Mouse (Mus musculus): ENCODE measurements around the gene Trit1.

Trit1 gene

DNA sequence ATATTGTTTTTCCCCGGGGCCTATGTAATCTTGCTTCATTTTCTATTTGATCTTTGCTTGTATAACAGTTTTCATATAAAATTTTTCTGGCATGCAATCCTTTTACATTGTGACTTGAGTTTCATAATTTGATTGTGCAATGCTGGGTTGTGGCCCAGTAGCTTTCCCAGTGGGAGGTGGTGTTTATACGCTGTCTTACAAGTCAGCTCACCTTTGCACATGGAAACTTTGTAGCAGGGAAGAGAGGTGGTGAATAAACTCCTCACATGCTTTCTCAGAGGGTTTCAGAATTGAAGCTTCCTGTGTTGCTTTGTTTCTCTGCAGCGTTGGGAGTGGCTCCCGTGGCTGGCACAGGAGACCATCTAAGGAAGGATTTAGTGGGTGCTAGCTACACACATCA lies 28.4 kb downstream of the Trit1 start:
- DNase-seq (ENCODE audit: low spot score in 2 of 2) = no peak

DNA sequence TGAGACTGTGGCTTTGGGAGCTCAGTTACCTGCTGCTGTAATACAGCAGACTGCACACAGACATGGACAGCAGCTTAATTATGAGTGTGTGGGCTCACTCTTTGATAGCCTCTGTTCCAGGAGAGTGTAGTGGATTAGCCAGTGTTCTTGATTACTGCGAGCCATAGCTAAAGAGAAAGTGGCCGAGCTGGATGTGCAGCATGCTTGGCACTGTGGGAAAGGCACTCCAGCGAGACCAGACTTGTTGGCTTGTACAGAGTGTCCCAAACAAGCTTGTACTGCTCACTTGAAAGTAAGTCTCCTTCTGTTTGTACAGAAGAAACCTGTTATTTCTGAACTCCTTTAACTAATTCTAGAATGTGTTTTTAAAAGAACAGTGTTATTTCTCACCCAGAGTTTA lies 29.9 kb downstream of the Trit1 start:
- no peak for DNase-seq (ENCODE audit: low spot score in 2 of 2)

DNA sequence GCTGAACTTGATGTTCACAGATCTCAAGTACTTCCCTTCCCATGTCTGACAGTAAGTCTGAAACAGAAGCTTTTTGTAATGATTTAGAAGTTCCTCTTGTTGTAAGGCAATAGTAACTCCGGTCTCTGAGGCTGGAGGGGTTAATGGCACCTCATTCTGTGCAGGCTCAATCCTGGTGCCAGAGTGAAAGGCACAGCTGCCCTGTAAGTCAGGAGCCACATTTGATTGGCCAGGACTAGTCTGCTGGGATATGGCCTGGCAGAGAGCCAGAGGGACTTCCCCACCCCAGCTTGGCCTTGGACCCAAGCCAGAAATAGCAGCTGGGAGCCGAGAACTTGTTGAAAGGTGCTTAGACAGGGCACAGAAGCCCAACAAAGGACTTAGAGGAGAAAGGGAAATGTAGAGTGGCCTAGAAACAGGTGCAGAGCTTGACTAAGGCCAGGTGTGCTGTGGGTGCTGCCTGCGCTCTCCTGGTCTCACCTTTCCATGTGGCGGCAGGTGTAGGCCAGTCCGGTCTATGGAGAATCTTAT lies 34.3 kb downstream of the Trit1 start:
- peak; percentile 31 to 64 for DNase-seq (ENCODE audit: low spot score in 2 of 2)

DNA sequence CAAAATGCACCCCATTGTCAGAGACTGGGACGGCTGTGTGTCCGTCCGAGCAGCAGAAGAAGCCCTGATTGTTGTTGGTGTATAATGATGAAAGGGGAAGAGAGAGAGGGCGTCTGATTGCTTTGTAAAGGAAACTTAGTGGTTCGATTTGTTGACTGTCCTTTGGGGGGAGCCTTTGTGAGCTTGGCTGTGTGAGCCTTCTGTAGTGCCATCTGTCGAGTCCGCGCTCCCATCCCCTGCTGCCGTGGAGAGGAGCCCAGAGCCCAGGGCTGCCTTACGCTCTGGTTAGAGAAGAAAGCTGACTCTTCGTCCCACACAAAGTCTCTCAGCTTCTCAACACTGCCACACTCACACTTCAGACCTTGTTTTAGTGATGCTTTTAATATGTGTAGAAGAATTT lies 36.8 kb downstream of the Trit1 start:
- peak; percentile 65 to 78 for DNase-seq (ENCODE audit: low spot score in 2 of 2)

DNA sequence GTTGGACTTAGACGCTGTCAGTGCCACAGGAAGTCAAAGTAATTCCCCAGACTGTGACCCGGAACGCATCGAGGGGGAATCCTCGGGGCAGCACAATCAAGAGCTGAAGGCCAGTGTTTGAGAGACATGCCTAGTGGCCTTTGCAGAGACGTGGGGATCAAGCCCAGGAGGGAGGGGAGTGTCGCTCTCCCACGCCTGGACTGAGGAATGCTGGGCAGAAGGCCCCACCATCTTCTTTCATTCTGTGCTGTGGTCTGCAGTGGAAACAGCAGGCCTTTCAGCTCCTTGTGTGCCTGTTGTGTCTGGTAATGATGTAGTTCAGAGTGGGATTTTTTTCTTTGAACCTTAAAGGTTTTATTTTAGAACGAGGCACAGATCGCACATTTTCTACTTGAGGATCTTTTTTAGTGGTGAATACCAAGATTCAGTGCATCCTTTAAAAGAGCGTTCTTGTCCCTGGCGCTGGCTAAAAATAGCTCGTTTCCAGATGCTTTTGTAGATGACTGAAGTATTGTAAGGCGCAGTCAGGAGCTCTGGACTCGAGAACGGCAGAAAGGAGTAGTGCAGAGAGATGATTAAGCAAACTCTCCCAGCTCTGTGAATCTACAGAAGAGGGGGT lies 37.9 kb downstream of the Trit1 start:
- DNase-seq (ENCODE audit: low spot score in 2 of 2) = peak; percentile 35 to 85

DNA sequence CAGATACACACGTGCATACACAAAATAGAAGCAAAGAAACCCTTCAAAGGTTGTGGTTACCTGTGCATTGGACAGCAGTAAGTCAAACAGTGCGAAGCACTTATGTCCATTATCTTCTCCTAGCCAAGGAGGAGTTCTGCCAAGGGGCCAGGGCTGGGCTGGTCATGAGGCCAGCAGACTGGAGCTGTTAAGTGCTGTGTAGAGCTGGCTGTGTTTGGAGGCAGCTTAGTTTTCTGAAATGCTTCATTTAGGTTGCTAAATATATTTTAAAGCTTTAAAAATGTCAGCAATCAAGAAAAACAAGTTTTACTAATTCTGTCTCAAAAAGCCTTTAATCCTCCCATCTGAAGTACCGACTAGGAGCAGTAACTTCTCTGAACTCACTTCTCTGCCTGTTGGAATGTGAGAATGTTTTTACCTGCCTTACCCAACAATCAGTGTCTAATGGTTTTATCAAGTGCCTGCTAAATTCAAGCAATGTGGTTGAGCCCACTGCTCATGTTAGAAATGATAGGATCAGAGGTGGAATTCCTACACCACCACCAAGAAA lies 40.2 kb downstream of the Trit1 start:
- no peak for DNase-seq (ENCODE audit: low spot score in 2 of 2)

DNA sequence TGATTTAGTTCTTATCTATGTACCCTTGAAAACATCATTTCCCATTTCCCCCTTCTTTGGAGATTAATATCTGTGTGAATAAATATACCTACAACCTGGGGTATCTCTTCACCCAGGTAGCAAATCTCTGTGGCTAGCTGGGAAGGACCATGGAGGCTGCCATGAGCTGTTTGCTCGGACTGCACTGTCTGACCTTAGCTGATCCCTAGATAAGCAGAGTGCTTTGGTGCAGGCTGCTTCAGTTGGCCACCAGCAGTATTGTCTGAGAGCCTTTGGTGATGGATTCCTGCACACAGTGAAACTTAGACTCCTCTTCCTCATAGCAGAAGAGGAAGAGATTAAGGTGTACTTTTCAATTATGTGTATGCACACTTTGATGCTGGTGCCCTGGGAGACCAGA lies 41.6 kb downstream of the Trit1 start:
- no peak for DNase-seq (ENCODE audit: low spot score in 2 of 2)

DNA sequence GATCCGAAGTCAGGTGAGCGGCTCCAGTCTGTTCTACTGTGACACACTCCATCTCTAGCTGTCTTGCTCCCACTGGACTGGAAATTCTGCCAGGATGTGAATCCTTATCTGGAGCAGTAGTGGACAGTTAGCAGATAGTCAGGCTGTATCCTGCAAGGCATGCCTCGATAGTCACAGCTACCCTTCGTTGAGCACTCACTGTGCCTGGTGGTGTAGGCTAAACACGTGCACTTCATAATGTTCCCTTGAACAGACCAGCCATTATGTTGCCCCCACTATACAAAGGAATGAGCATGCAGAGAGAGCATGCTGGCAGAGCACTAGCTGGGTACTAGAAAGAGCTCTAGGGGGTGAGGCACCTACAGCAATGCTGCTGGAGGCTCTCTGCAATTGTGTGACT lies 45.3 kb downstream of the Trit1 start:
- no peak for DNase-seq (ENCODE audit: low spot score in 2 of 2)

DNA sequence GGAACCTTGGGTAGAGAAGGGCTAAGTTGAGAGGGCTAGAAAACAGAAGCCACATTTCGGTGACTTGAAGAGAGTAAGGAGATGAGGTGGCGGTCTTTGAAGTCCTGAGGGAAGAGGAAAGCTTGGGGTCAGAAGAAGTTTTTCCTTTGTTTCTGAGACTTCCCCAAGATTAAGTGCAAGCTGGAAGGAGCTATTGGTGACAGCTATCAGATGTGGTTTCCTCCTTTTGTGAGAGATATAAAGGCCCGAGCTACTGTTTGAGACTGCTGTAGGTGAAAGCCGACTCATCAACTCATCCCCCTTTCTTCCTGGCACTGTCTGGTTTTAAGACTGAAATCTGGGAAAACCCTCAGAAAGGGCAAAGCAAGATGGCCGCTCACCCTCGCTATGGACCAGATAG lies 52.2 kb downstream of the Trit1 start:
- DNase-seq (ENCODE audit: low spot score in 2 of 2) = no peak

DNA sequence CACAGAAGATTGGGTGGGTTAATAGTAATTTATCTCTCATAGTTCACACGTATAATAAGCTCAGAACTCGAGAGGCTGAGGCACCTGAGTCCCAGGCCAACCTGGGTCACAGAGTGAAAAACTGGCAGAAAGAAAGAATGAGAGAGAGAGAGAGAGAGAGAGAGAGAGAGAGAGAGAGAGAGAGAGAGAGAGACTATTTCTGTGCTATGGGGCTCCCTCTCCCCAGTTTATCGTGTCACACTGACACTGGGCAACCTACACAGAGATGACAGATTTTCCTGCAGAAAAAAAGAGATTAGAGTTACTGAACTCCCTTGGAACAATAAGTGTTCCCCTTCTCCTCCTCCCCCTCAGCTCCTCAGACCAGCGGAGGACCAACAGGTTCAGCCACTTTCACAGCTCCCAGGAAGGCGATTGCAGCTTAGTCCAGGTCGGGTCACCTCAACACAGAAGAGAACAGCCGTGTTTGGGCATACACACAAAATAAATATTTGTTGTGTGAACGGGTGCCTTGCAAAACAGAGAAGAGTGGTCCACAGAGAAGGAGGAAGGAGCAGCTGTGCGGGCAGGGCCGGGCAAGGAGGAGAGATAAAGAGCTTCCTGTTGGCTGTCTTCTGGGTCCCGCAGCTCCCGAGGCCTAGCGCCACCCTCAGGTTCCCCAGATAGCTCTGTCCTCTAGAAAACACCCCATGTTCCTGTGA lies 55.0 kb downstream of the Trit1 start:
- no peak for DNase-seq (ENCODE audit: low spot score in 2 of 2)

DNA sequence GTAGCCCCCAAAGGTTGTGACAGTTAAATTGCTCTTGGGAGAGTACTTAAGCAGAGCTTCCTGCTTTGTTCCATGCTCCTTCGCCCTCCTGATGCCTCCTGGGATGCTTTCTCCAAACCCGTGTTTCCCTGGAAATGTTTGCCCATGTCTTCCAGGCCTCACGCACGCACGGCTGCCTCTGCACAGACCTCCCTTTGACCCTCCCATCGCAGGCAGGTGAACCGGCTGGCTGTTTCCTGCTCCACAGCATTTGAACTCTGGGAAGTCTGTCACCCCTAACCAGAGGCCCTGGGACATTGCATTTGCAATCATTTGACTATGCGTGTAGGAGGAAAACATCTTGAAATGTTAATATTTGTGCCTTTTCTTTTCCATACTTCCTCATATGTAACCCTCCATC lies 60.5 kb downstream of the Trit1 start:
- no peak for DNase-seq (ENCODE audit: low spot score in 2 of 2)

DNA sequence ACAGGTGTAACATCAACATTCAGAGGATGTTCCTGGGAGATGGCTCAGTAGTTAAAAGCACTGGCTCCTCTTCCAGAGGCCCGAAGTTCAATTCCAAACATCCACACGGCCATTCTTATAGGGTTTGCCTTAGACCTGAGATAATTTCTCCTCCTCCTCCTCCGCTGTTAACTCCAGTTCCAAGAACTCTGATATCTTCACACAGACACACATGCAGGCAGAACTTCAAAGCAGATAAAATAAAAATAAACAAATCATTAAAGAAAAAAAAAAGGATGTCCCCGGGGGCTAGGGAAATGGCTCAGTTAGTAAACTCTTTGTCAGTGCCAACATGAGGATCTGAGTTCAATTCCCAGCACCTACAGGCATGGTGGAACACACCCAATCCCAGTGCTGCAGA lies 61.8 kb downstream of the Trit1 start:
- DNase-seq (ENCODE audit: low spot score in 2 of 2) = no peak

DNA sequence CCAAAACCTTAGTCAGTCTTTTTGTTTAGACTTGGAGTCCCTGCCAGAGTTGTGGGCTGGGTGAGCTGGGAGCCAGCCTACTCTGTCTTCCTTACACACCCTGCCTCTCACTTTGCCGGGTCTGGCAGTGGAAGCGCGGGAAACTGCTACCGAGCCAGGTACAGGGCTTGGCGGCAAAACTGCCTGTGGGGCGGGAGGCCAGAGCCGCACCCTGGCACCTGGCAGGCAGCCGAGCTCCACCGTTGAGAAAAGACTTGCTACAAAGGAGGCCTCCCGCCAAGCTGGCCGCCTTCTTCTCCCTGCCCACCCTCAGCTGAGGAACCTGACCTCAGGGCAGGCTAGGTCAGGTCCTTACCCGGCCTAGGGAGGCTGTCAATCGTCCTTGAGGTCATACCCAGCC lies 64.4 kb downstream of the Trit1 start:
- peak; percentile 27 to 28 for DNase-seq (ENCODE audit: low spot score in 2 of 2)

DNA sequence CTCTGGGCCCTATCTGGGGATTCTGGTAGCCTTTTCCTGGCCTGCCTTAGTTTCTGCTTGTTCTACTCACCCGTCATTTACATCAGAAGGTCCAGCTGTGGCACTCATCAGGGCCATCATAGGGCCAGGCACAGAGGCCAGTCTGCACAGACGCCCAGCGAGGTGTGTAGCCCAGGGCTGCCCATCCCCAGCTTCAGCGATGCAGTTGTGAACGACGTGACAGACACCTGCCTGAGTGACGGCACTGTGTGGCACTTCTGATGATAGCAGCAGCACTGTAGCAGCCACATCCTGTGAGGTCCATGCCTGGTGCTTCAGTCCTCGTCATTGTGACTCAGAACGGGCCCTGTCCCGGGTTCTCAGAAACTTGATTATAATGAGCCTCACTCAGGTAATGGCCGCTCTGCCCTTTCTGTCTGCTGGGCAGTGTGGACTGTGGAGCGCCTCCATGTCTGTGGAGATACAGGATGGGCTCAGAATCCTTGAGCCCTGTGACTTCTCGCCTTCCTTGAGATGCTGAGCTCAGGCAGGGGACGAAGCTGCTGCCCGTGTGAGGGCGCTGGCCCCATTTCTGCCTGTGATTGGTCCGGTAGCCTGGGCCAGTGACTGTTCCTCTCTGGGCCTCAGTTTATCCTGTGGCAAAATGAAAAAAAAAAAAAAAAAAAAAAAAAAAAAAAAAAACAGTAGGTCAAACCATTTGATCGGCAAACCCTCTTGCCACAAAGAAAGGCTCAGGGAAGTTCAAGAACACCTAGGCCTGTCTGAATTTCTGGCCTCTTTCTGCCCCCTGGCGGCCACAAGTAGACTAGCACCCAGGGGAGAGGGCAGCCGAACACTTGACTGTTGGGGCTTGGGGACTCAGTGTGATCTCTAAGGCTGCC lies 66.1 kb downstream of the Trit1 start:
- peak; percentile 55 to 57 for DNase-seq (ENCODE audit: low spot score in 2 of 2)

DNA sequence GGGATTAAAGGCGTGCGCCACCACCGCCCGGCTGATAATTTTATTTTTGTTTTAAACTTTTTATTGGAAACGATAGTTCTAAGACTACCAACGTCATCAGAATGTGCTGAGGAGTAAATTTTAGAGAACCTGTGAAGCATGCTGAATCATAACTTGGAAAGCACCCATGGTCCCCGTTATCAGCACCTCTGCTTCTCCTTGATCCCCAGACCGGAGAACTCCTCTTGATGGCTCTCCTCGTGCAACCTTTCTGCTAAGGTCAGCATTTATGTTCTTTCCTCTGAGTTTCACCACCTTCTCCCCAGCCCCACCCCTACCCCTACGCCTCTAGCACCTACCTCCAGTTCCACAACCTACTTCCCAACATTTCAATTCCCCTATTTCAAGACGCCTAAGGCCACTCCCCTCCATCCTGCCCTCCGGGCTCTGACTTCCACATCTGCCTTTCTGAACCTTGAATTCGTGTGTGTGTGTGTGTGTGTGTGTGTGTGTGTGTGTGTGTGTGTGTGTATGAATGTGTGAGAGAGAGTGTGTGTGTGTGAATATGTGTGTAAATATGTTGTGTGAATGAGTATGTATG lies 67.0 kb downstream of the Trit1 start:
- no peak for DNase-seq (ENCODE audit: low spot score in 2 of 2)

DNA sequence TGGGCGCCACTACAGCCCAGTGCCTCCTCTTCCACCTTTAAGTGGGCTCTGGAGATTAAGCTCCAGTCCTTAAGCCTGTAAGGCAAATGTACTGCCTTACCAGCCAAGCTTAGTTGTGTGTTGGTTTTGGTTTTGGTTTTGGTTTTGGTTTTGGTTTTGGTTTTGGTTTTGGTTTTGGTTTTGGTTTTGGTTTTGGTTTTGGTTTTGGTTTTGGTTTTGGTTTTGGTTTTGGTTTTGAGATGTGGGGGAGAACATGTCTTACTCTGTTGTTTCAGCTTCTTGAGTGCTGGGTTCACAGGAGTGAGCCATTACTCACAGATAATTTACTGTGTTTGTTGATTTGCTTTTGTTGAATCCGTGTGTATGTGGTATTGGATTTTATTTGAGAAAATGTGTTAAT lies 68.9 kb downstream of the Trit1 start:
- DNase-seq (ENCODE audit: low spot score in 2 of 2) = no peak

DNA sequence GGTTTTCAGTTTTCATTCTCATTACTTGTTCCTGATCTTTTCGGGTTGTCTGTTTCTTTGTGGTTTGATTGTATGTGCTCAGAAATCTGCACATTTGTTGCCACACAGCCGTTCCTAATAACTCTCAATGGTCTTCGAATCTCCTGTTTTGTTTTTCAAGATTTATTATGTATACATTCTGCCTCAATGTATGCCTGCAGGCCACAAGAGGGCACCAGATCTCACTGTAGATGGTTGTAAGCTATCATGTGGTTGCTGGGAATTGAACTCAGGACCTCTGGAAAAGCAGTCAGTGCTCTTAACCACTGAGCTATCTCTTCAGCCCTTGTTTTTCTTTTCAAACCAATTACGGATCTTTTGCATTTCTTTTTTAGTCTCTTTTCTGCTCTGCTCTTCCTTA lies 70.0 kb downstream of the Trit1 start:
- DNase-seq (ENCODE audit: low spot score in 2 of 2) = no peak

DNA sequence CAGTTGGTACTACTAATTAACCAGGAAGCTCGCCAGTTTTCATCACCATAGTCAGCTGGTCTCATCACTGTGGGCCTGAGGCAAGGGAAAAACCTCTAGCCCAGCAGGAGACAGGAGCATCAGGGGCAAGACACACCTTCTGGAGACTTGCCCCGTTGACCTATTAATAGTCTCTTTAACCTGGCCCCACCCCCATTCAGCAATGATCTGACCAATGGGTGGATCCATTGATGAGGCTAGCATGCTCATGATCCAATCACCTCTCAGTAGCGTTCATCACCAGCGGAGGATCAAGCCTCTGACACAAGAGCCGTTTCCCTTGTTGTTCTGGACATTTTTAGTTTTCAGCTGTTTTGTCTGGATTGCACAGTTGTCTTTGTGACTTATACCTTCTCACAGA lies 76.2 kb downstream of the Trit1 start:
- no peak for DNase-seq (ENCODE audit: low spot score in 2 of 2)

DNA sequence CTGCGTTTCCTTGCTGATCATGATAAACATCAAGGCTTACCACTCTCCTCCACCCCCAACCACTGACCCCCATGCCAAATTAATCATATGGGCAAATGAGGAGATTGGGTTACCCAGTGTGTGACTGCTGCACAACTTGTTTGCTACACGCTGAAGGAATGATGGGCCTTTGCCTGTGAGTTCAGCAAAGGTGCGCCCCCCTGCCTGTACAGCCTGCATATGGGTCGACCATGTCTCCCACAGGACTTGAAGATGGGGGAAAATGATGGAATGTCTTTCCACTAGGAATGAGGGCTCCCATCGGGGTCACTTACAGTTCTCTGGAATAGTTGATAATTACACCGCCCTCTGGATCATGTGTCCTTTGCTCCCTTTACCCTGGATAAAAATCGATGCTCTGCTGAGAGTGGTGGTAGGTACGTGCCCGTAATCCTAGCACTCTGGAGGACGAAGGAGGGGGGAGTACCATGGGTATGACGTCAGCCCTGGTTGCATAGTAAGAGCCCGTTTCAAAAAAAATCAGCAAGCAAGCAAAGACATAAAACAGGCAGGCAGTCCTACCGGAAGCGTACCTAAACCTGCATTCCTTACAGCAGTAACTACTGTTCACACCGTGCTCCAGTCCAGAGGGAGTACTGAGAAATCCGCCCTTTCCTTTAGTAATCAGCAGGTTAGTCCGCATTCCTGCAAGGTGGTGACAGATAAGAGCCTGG lies 76.8 kb downstream of the Trit1 start:
- no peak for DNase-seq (ENCODE audit: low spot score in 2 of 2)

DNA sequence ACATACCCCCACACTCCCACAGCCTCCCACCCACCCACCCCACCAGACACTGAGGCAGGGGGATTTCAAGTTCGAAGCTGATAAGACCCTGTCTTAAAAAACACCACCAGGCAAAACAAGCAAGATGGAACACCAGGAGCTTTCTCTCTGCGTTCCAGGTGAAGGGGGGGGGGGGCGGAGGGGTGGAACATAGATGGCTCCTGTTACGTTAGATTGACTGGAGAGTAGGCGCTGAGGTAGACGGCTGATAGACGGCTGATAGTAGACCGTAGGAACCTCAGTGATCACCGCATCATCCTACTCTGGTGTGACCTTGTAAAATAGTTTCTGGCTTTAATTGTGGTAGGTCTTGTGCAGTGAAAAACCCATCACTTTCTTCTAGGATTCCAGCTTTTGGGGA lies 77.5 kb downstream of the Trit1 start:
- DNase-seq (ENCODE audit: low spot score in 2 of 2) = no peak

All from frontal cortex, postnatal 36 days (tissue).